Mouse (Mus musculus) spleen, adult 2 months (tissue): ENCODE results near the gene Etl4.

Experiments used
- CTCF ChIP-seq: fragments of 200-500 bp; IDR thresholded peaks from 2 replicates; pipeline ENCODE4 v1.5.1; 2011; ENCODE audit warnings: mild to moderate bottlenecking, inconsistent platforms; ENCODE audit not compliant: insufficient read depth, insufficient read length, insufficient replicate concordance; ENCODE audit errors: extremely low read depth
- POLR2A ChIP-seq: fragments of 200-500 bp; IDR thresholded peaks from 2 replicates; pipeline ENCODE4 v1.6.1; 2011; ENCODE audit warnings: low read depth, low read length, inconsistent platforms

DNA sequence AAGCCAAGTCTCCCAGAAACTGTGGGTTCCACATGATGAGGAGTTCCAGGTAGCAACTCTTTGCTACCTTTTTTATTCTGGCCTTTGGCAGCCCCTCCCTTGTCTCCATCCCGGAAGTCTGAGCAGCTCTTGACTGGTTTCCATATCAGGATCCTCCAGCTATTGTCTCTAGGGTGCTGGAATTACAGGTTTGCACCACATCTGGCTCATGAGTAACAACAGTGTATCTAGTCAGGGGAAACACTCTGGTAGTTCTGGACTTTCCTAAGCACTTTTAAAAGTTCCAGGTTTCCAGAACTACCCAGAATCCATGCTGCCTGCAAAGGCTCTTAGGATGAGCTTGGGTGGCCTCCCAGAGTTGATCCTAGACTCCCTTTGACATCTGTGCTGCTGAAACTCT, 640.4 kb downstream of the Etl4 start:
- no peak for TF ChIP-seq POLR2A
- TF ChIP-seq CTCF: no peak
